Mouse (Mus musculus): ENCODE measurements around the gene Cts3.

DNA sequence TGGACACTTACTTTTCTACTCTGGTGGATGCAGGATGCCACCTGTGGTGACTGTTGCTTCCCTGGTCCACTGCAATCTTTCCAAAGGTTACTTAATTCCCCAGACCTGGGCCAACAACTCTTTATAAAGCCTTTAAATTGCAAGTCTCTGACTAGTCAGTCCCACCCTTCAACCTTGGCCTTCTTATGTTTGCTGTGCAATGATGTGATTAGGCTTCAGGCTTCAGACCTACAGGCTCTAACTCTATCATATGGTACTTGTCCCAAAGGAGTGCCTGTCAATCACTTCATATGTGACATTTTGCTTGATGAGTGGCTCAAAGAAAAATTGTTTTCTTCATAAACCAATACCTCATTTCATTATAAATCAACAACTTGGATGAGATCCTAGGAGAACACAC, at the start of gene Cts3:
- no peak for TF ChIP-seq CTCF (IDR thresholded peaks at IDR 0.05; ENCODE audit: extremely low read depth, insufficient read length, insufficient replicate concordance, low read depth, low read length)
- TF ChIP-seq POLR2A (IDR thresholded peaks at IDR 0.05; ENCODE audit: low read depth, low read length), result no peak

All from small intestine, adult 2 months (tissue).